In genomic region chr7:113961500-113961895, GRCm38 (mm10) we compare ENCODE assay signal across 8 mouse cellular contexts.
DNase-seq lines count a peak whose midpoint lies in the region; ATAC-seq and TF ChIP-seq lines count a peak whose summit lies in the region.

No protein-coding gene starts in this region.

- TF ChIP-seq POLR2A in liver, adult 2 months (IDR thresholded peaks at IDR 0.05; ENCODE audit: extremely low read depth, insufficient read depth, low read length), result no peak

- H3K27me3 ChIP-seq in liver, adult 2 months (ENCODE audit: control insufficient read depth, insufficient read depth, low read length), result no peaks in the 10 kb centered on the region
- no peaks in the 10 kb centered on the region for H3K27me3 ChIP-seq in liver, embryonic 12.5 days (replicated peaks)

- peaks cover 8% of the 10 kb centered on the region; the same call in 1 of the 2 replicates for H3K4me1 ChIP-seq in liver, adult 2 months (ENCODE audit: control insufficient read depth, insufficient read depth, low read length)
- no peaks in the 10 kb centered on the region for H3K4me1 ChIP-seq in liver, embryonic 12.5 days

- TF ChIP-seq CTCF in liver, adult 2 months (IDR thresholded peaks at IDR 0.05; ENCODE audit: low read depth, low read length), result no peak

- no peak overlapping the region for H3K4me2 ChIP-seq in liver, embryonic 12.5 days

- no peak overlapping the region for H3K27ac ChIP-seq in liver, adult 2 months (replicated peaks; ENCODE audit: insufficient read depth, low read depth, low read length)
- H3K27ac ChIP-seq in liver, embryonic 12.5 days, result no peak overlapping the region

- WGBS in liver, adult 2 months, result 77% methylated on average over 3 of the region's 3 CpGs
- WGBS in liver, embryonic 12.5 days (ENCODE audit: insufficient replicate concordance), result 62% methylated on average over 3 of the region's 3 CpGs

- no peaks in the 10 kb centered on the region for H3K9me3 ChIP-seq in liver, embryonic 12.5 days (replicated peaks)

- no peak for ATAC-seq in liver, embryonic 12.5 days

- no peak overlapping the region for H3K4me3 ChIP-seq in liver, adult 2 months (ENCODE audit: insufficient read depth, low read depth, low read length)
- H3K4me3 ChIP-seq in liver, embryonic 12.5 days, result no peak overlapping the region

- H3K9ac ChIP-seq in liver, adult 2 months (ENCODE audit: low read depth, low read length), result no peak overlapping the region
- H3K9ac ChIP-seq in liver, embryonic 12.5 days, result no peak overlapping the region

- no peaks in the 10 kb centered on the region for H3K79me2 ChIP-seq in liver, adult 2 months (ENCODE audit: control insufficient read depth, insufficient read depth, low read length)

- peak; percentile 5 for DNase-seq in adrenal gland, adult 8-10 months
- no peak for DNase-seq in adrenal gland, postnatal 4 days (ENCODE audit: low spot score in 2 of 2)
- DNase-seq in liver, adult 2 months (ENCODE audit: extremely low read depth, low read depth, low spot score), result peak; percentile 8
- peak; percentile 56 to 59 for DNase-seq in cerebellum, postnatal 25 days
- DNase-seq in lung, postnatal 14 days, result peak; percentile 37
- DNase-seq in embryo, embryonic 9.5 days (ENCODE audit: extremely low spot score), result no peak
- no peak for DNase-seq in kidney, postnatal 36 days

- H3K36me3 ChIP-seq in liver, adult 2 months (ENCODE audit: control insufficient read depth, insufficient read depth, low read length), result no peaks in the 10 kb centered on the region
- H3K36me3 ChIP-seq in liver, embryonic 12.5 days, result no peaks in the 10 kb centered on the region

Comparison
In these comparisons a context has a peak if more than half of its experiments do, and no peak if none do; other contexts are left out.
1. DNase-seq: peak in adrenal gland, adult 8-10 months (single experiment), liver, adult 2 months (single experiment), cerebellum, postnatal 25 days (2 of 2) and lung, postnatal 14 days (single experiment); none in adrenal gland, postnatal 4 days (0 of 2), embryo, embryonic 9.5 days (single experiment) and kidney, postnatal 36 days (0 of 2).